Mouse (Mus musculus) kidney, postnatal 0 days (tissue): Measurements from ENCODE around the gene Pard6b. TPM values are rescaled to one million over a fixed set of nuclear protein-coding genes. Genes with fewer than 3 reads are reported as not detected.
"Not testable (repeated sequence)": the region's sequence is repeated elsewhere in the genome, so short reads cannot be mapped to it uniquely, and the experiment has no call there.

Experiments used
- ATAC-seq: fragments of 200-750 bp; cut with Nextera tagmentation; replicated peaks from 2 replicates; pipeline ENCODE4 v1.8.0; 2017; ENCODE audit warnings: low read depth, moderate number of reproducible peaks, moderate TSS enrichment, moderate library complexity; ENCODE audit not compliant: low FRiP score
- DNase-seq: peaks from one replicate; pipeline ENCODE4 v3.0.0-alpha.2; 2016; ENCODE audit warnings: low spot score
- H3K27ac ChIP-seq: fragments of 300-500 bp; sonication (generic); 2 replicates; pipeline ENCODE4 v1.5.1; 2014; ENCODE audit warnings: mild to moderate bottlenecking
- H3K27me3 ChIP-seq: fragments of 300-500 bp; sonication (generic); 2 replicates; pipeline ENCODE4 v1.6.1; 2014; ENCODE audit warnings: low read length, mixed read lengths; ENCODE audit not compliant: insufficient read depth
- H3K36me3 ChIP-seq: fragments of 300-500 bp; sonication (generic); 2 replicates; pipeline ENCODE4 v1.6.1; 2014; ENCODE audit warnings: low read length, mixed read lengths; ENCODE audit not compliant: insufficient read depth
- H3K4me1 ChIP-seq: fragments of 300-500 bp; sonication (generic); replicated peaks from 2 replicates; pipeline ENCODE4 v1.6.1; 2014; ENCODE audit warnings: antibody characterized with exemption, low read length, mixed read lengths; ENCODE audit not compliant: insufficient read depth
- H3K4me2 ChIP-seq: fragments of 300-500 bp; sonication (generic); 2 replicates; pipeline ENCODE4 v1.6.1; 2014; ENCODE audit warnings: mild to moderate bottlenecking, low read length, moderate library complexity, mixed read lengths
- H3K4me3 ChIP-seq: fragments of 300-500 bp; sonication (generic); replicated peaks from 2 replicates; pipeline ENCODE4 v1.5.1; 2014; ENCODE audit warnings: low read depth, low read length
- H3K9ac ChIP-seq: fragments of 300-500 bp; sonication (generic); 2 replicates; pipeline ENCODE4 v1.6.1; 2014; ENCODE audit warnings: low read depth, low read length
- H3K9me3 ChIP-seq: fragments of 300-500 bp; sonication (generic); replicated peaks from 2 replicates; pipeline ENCODE4 v1.6.1; 2016; ENCODE audit warnings: low read length, inconsistent platforms, mixed read lengths
- CTCF ChIP-seq: IDR thresholded peaks from 2 replicates; pipeline ENCODE4 v1.5.1; 2016; ENCODE audit warnings: antibody characterized with exemption, low read depth, mild to moderate bottlenecking, moderate library complexity
- WGBS: fragments of 180-500 bp; shearing (Covaris S2); extraction: QIAGEN DNeasy Blood & Tissue Kit; methylation state at CpG from one replicate; pipeline ENCODE4 v1.1.7; 2014; 5-methylcytosine and 5-hydroxymethylcytosine counted together
- polyA plus RNA-seq: library from polyadenylated mRNA; unstranded; fragments of >200 nt; fragmentation: Nextera tagmentation; extraction: Ambion mirVana; gene quantifications from 2 replicates; pipeline ENCODE4 v1.2.1, GENCODE M21; 2015

Pard6b gene
- polyA plus RNA-seq, 1 experiment from 2014 or later: 28.6 TPM

- no peak overlapping the region for H3K4me3 ChIP-seq
- no peaks in the 10 kb centered on the region for H3K27me3 ChIP-seq
- peaks cover 8% of the 10 kb centered on the region for H3K36me3 ChIP-seq
- no peaks in the 10 kb centered on the region for H3K9me3 ChIP-seq
- H3K4me2 ChIP-seq: no peak overlapping the region
- 73% methylated on average over 5 of the region's 5 CpGs for WGBS
- H3K4me1 ChIP-seq: no peaks in the 10 kb centered on the region; the same call in 1 of the 2 replicates
- no peak overlapping the region for H3K27ac ChIP-seq
- no peak overlapping the region for H3K9ac ChIP-seq
- DNase-seq (no peak), ATAC-seq (no peak)
- TF ChIP-seq CTCF: no peak
These were observed 21.0 kb downstream of the Pard6b start for GRCm38 (mm10) chr2:168101805-168102204.

GRCm38 (mm10) chr2:168103341-168103740, 22.5 kb downstream of the Pard6b start:
- no peaks in the 10 kb centered on the region for H3K9me3 ChIP-seq
- TF ChIP-seq CTCF: no peak
- no peak overlapping the region for H3K4me3 ChIP-seq
- ATAC-seq (no peak), DNase-seq (no peak)
- WGBS: 89% methylated on average over 10 of the region's 10 CpGs
- no peaks in the 10 kb centered on the region for H3K27me3 ChIP-seq
- 0 out of 2 replicates have a peak overlapping the region, but pooled peaks have one; percentile 67 for H3K27ac ChIP-seq
- peaks cover 8% of the 10 kb centered on the region for H3K36me3 ChIP-seq
- no peak overlapping the region for H3K4me2 ChIP-seq
- H3K9ac ChIP-seq: no peak overlapping the region
- H3K4me1 ChIP-seq: no peaks in the 10 kb centered on the region; the same call in 1 of the 2 replicates

- Histone ChIP-seq H3K36me3 (no peaks in the 10 kb centered on the region), H3K4me1 (no peaks in the 10 kb centered on the region; the same call in 1 of the 2 replicates), H3K4me3 (no peak overlapping the region), H3K27me3 (no peaks in the 10 kb centered on the region), H3K9ac (no peak overlapping the region), H3K4me2 (no peak overlapping the region), H3K9me3 (no peaks in the 10 kb centered on the region), H3K27ac (peak overlapping the region; percentile 67)
- peak; percentile 66 for DNase-seq
- peak; percentile 85 for ATAC-seq
- 64% methylated on average over 22 of the region's 22 CpGs for WGBS
- TF ChIP-seq CTCF: no peak
These were observed 23.8 kb downstream of the Pard6b start for GRCm38 (mm10) chr2:168104375-168105144.

GRCm38 (mm10) chr2:168105271-168105670, 24.5 kb downstream of the Pard6b start:
- Histone ChIP-seq H3K4me3 (no peak overlapping the region), H3K27ac (peak overlapping the region; percentile 1; the same call in 1 of the 2 replicates), H3K4me2 (no peak overlapping the region), H3K36me3 (no peaks in the 10 kb centered on the region), H3K9ac (no peak overlapping the region), H3K27me3 (no peaks in the 10 kb centered on the region), H3K4me1 (no peaks in the 10 kb centered on the region; the same call in 1 of the 2 replicates), H3K9me3 (no peaks in the 10 kb centered on the region)
- no peak for ATAC-seq
- DNase-seq: no peak
- 73% methylated on average over 8 of the region's 8 CpGs for WGBS
- TF ChIP-seq CTCF: no peak

GRCm38 (mm10) chr2:168106701-168107178, 25.9 kb downstream of the Pard6b start:
- TF ChIP-seq CTCF: no peak
- no peak for ATAC-seq
- peak overlapping the region; percentile 62; the same call in 1 of the 2 replicates for H3K27ac ChIP-seq
- no peak overlapping the region for H3K4me3 ChIP-seq
- H3K4me2 ChIP-seq: no peak overlapping the region
- 0 out of 2 replicates have a peak overlapping the region, but pooled peaks have one; percentile 13 for H3K9ac ChIP-seq
- H3K27me3 ChIP-seq: no peaks in the 10 kb centered on the region
- no peaks in the 10 kb centered on the region for H3K9me3 ChIP-seq
- WGBS: 59% methylated on average over 20 of the region's 20 CpGs
- no peaks in the 10 kb centered on the region for H3K36me3 ChIP-seq
- H3K4me1 ChIP-seq: no peaks in the 10 kb centered on the region; the same call in 1 of the 2 replicates
- DNase-seq: no peak

DNA sequence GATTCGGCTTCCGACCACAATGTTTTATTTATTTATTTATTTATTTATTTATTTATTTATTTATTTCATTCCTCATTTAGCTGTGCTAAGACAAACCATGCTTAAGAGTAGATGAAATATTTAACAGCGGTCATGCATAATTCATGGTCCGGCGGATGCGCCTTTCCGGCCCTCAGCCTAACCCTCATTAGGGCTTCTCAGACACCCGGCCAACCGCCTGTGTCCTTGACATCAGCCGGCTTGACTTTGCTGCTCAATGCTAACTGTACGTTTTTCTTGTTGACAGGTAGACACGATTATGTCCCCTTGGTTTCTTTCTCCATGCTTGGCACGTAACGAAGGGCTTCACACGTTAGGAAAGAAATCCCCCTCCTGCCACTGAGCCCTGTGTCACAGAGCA, 26.6 kb downstream of the Pard6b start:
- Histone ChIP-seq H3K9me3 (no peaks in the 10 kb centered on the region), H3K4me2 (no peak overlapping the region), H3K4me3 (no peak overlapping the region), H3K9ac (0 out of 2 replicates have a peak overlapping the region, but pooled peaks have one; percentile 13), H3K27me3 (no peaks in the 10 kb centered on the region), H3K36me3 (no peaks in the 10 kb centered on the region), H3K27ac (no peak overlapping the region), H3K4me1 (no peaks in the 10 kb centered on the region; the same call in 1 of the 2 replicates)
- ATAC-seq (no peak), DNase-seq (no peak)
- 71% methylated on average over 15 of the region's 15 CpGs for WGBS
- no peak for TF ChIP-seq CTCF

- not testable (repeated sequence) for H3K36me3 ChIP-seq, H3K9me3 ChIP-seq, H3K27ac ChIP-seq, DNase-seq, H3K4me1 ChIP-seq, H3K27me3 ChIP-seq, H3K4me2 ChIP-seq, H3K9ac ChIP-seq, H3K4me3 ChIP-seq, ATAC-seq
- 93% methylated on average over 6 of the region's 6 CpGs for WGBS
These were observed 27.1 kb downstream of the Pard6b start for GRCm38 (mm10) chr2:168107901-168108300.
